Mouse (Mus musculus) kidney, postnatal 0 days (tissue): Measurements from ENCODE around the gene Gss. TPM values are rescaled to one million over a fixed set of nuclear protein-coding genes. Genes with fewer than 3 reads are reported as not detected.
"Not testable (repeated sequence)": the region's sequence is repeated elsewhere in the genome, so short reads cannot be mapped to it uniquely, and the experiment has no call there.

Experiments used
- ATAC-seq: fragments of 200-750 bp; cut with Nextera tagmentation; replicated peaks from 2 replicates; pipeline ENCODE4 v1.8.0; 2017; ENCODE audit warnings: low read depth, moderate number of reproducible peaks, moderate TSS enrichment, moderate library complexity; ENCODE audit not compliant: low FRiP score
- DNase-seq: peaks from one replicate; pipeline ENCODE4 v3.0.0-alpha.2; 2016; ENCODE audit warnings: low spot score
- H3K27ac ChIP-seq: fragments of 300-500 bp; sonication (generic); 2 replicates; pipeline ENCODE4 v1.5.1; 2014; ENCODE audit warnings: mild to moderate bottlenecking
- H3K27me3 ChIP-seq: fragments of 300-500 bp; sonication (generic); 2 replicates; pipeline ENCODE4 v1.6.1; 2014; ENCODE audit warnings: low read length, mixed read lengths; ENCODE audit not compliant: insufficient read depth
- H3K36me3 ChIP-seq: fragments of 300-500 bp; sonication (generic); 2 replicates; pipeline ENCODE4 v1.6.1; 2014; ENCODE audit warnings: low read length, mixed read lengths; ENCODE audit not compliant: insufficient read depth
- H3K4me1 ChIP-seq: fragments of 300-500 bp; sonication (generic); replicated peaks from 2 replicates; pipeline ENCODE4 v1.6.1; 2014; ENCODE audit warnings: antibody characterized with exemption, low read length, mixed read lengths; ENCODE audit not compliant: insufficient read depth
- H3K4me2 ChIP-seq: fragments of 300-500 bp; sonication (generic); 2 replicates; pipeline ENCODE4 v1.6.1; 2014; ENCODE audit warnings: mild to moderate bottlenecking, low read length, moderate library complexity, mixed read lengths
- H3K4me3 ChIP-seq: fragments of 300-500 bp; sonication (generic); replicated peaks from 2 replicates; pipeline ENCODE4 v1.5.1; 2014; ENCODE audit warnings: low read depth, low read length
- H3K9ac ChIP-seq: fragments of 300-500 bp; sonication (generic); 2 replicates; pipeline ENCODE4 v1.6.1; 2014; ENCODE audit warnings: low read depth, low read length
- H3K9me3 ChIP-seq: fragments of 300-500 bp; sonication (generic); replicated peaks from 2 replicates; pipeline ENCODE4 v1.6.1; 2016; ENCODE audit warnings: low read length, inconsistent platforms, mixed read lengths
- CTCF ChIP-seq: IDR thresholded peaks from 2 replicates; pipeline ENCODE4 v1.5.1; 2016; ENCODE audit warnings: antibody characterized with exemption, low read depth, mild to moderate bottlenecking, moderate library complexity
- WGBS: fragments of 180-500 bp; shearing (Covaris S2); extraction: QIAGEN DNeasy Blood & Tissue Kit; methylation state at CpG from one replicate; pipeline ENCODE4 v1.1.7; 2014; 5-methylcytosine and 5-hydroxymethylcytosine counted together
- polyA plus RNA-seq: library from polyadenylated mRNA; unstranded; fragments of >200 nt; fragmentation: Nextera tagmentation; extraction: Ambion mirVana; gene quantifications from 2 replicates; pipeline ENCODE4 v1.2.1, GENCODE M21; 2015

Gene Gss
- polyA plus RNA-seq, 1 experiment from 2014 or later, result 114 TPM

DNA sequence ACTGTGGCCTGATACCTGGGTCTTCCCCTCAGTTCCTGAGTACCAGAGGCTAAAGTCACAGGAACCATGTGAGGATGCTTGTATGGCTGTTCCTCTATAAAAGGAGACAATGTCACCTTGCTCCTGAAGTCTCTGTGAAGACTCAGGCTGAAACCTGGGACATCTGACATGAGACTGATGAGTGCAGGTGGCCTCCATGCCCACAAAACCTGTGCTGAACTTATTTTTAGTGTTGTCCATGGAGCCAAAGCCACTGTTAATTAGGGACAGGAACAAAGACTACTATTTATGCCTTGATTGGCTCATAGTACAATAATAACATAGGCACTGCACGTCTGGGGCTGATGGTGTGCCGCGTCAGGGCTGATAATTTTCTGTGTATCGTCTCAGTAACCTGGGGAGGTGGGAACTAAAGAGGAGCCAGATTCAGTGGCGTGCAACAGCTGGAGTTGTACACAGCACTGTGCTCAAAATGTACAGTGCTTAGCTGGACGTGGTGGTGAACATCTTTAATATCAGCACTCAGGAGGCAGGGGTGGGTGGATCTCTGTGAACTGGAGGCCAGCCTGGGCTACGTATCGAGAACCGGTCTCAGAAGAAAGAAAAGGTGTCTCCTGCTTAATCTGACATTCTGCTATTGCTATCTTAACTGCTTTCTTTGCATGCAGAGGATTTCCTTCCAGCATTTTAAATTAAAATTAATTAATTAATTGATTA is 19.4 kb upstream of the Gss start:
- Histone ChIP-seq H3K9me3 (no peaks in the 10 kb centered on the region), H3K9ac (no peak overlapping the region), H3K4me3 (no peak overlapping the region), H3K36me3 (no peaks in the 10 kb centered on the region), H3K4me2 (no peak overlapping the region), H3K4me1 (no peaks in the 10 kb centered on the region; the same call in 1 of the 2 replicates), H3K27ac (no peak overlapping the region), H3K27me3 (no peaks in the 10 kb centered on the region)
- WGBS, result 84% methylated on average over 9 of the region's 9 CpGs
- DNase-seq, result no peak
- no peak for ATAC-seq
- no peak for TF ChIP-seq CTCF

DNA sequence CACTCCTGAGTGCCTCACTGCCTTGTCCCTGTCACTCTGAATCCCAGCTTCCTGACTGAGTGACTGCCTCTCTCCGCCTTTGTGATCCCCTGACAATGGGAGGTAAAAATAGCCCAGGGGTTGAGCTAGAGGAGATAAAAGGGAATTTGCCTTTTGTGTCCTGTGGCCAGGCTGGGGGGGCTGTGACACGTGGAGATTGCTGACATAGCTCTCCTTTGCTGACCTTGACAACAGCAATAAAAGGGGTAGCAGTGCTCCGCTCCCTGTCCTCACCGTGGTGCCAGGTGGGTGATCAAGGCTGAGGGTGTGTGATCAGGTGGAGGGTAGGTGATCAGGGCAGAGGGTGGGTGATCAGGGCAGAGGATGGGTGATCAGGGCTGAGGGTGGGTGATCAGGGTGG is 18.4 kb upstream of the Gss start, which contains the start of gene Myh7b:
Gene Myh7b (plus strand): TSS at position 235 of the 400 bp plus-strand sequence.
- Histone ChIP-seq H3K4me1 (no peaks in the 10 kb centered on the region; the same call in 1 of the 2 replicates), H3K4me2 (no peak within 1 kb of the TSS), H3K27me3 (no peaks in the 10 kb centered on the region), H3K27ac (no peak within 1 kb of the TSS), H3K9me3 (no peaks in the 10 kb centered on the region), H3K36me3 (no peaks in the 10 kb centered on the region), H3K4me3 (no peak within 1 kb of the TSS), H3K9ac (no peak within 1 kb of the TSS)
- no peak for TF ChIP-seq CTCF
- ATAC-seq (no peak), DNase-seq (no peak)
- WGBS, result 30% methylated on average over 4 of the region's 4 CpGs

DNA sequence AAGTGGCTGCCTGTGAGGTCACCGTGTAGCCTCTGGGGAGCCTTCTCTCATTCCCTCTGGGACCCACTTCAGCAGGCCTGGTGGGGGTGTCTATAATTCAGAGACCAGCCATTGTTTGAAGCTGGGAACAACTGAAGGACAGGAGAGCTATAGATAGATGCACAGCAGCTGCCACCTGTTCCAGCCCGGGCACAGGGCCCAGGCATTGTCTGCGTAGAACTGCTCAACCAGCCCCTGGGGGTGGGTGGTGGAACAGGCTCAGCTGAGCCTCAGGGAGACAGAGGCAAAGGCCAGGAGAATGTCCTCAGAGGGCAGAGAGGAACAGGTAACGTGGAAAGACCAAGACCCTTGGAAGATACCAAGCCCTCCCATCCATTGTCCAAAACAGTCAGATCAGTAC is 13.8 kb upstream of the Gss start:
- Histone ChIP-seq H3K4me3 (no peak overlapping the region), H3K9ac (no peak overlapping the region), H3K36me3 (no peaks in the 10 kb centered on the region), H3K4me2 (no peak overlapping the region), H3K4me1 (0 out of 2 replicates have a peak, but pooled peaks cover 3% of the 10 kb centered on the region), H3K9me3 (no peaks in the 10 kb centered on the region), H3K27me3 (no peaks in the 10 kb centered on the region), H3K27ac (no peak overlapping the region)
- no peak for DNase-seq
- no peak for TF ChIP-seq CTCF
- ATAC-seq, result no peak
- WGBS, result 85% methylated on average over 4 of the region's 4 CpGs

DNA sequence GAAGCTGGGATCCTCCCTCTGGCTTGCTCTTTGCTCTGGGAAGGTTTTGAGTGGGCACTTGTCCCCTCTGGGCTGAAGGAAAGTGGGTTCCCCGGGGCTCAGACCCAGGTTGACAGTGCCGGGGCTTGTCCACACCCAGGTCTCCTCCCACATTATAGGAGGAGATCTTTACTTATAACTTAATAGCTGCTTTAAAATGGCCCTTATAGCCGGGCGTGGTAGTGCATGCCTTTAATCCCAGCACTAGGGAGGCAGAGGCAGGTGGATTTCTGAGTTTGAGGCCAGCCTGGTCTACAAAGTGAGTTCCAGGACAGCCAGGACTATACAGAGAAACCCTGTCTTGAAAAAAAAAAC is 12.6 kb upstream of the Gss start:
- H3K4me3 ChIP-seq, H3K4me1 ChIP-seq, ATAC-seq, DNase-seq, H3K4me2 ChIP-seq, H3K9me3 ChIP-seq, H3K9ac ChIP-seq, H3K27ac ChIP-seq, H3K27me3 ChIP-seq, H3K36me3 ChIP-seq: not testable (repeated sequence)
- WGBS, result 70% methylated on average over 4 of the region's 4 CpGs

DNA sequence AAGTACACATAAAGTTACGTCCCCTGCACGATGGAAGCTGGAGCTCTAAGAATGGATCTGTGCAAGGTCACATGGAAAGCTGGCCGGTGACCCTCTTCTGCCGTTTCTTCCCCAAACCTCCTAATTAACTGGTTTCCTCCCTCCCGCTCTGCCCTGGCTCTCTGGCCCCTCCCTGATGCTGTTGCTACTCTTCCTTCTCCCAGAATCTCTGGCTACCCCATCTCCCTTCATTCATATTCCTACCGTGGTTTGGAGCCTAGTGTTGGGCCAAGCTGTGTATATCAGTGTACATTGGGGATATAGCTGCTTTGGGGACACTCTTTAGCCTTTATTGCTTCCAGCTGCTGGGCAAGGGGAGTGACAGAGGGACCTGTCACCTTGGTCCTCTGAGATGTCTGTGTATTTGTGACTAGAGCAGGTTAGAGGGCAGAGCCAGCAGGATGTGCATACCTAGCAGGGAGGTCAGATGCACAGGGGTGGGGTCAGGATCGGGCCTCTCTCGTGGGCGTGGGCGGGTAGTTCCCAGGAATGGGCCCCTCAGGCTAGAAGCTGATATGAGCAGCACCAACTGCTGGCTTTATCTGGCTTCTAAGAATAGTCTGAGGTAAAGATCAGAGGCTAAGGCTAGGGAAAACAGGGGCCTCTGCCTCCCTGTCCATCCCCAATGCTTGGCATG is 12.1 kb upstream of the Gss start:
- no peak for DNase-seq
- Histone ChIP-seq H3K4me1 (0 out of 2 replicates have a peak, but pooled peaks cover 3% of the 10 kb centered on the region), H3K9me3 (no peaks in the 10 kb centered on the region), H3K36me3 (no peaks in the 10 kb centered on the region), H3K27me3 (no peaks in the 10 kb centered on the region), H3K4me2 (no peak overlapping the region), H3K4me3 (no peak overlapping the region), H3K27ac (no peak overlapping the region), H3K9ac (no peak overlapping the region)
- no peak for TF ChIP-seq CTCF
- ATAC-seq, result no peak
- 17% methylated on average over 10 of the region's 10 CpGs for WGBS

DNA sequence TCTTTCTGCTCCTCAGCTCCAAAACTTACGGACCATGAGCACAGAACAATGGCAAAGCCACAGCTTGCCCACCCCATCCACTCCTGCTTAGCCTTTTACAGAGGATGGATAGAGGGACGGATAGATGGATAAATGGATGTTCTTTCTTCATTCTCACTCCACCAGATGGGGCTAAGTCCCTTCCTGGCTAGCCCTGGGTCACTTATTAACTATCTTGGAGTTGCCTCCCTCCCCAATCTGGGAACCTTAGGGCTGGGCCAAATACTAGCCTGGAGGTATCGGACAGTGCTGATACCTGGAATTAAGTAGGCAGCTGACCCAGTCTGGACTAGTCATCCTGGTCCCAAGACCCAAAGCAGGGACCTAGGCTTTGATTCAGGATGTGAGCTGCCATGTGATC is 11.1 kb upstream of the Gss start:
- peak; percentile 54 for TF ChIP-seq CTCF
- H3K4me1 ChIP-seq, result 0 out of 2 replicates have a peak, but pooled peaks cover 3% of the 10 kb centered on the region
- H3K36me3 ChIP-seq, result no peaks in the 10 kb centered on the region
- H3K4me3 ChIP-seq, result no peak overlapping the region
- H3K27ac ChIP-seq, result no peak overlapping the region
- H3K4me2 ChIP-seq, result no peak overlapping the region
- no peaks in the 10 kb centered on the region for H3K27me3 ChIP-seq
- ATAC-seq (no peak), DNase-seq (no peak)
- no peaks in the 10 kb centered on the region for H3K9me3 ChIP-seq
- WGBS, result 53% methylated on average over 3 of the region's 3 CpGs
- no peak overlapping the region for H3K9ac ChIP-seq
